Mouse (Mus musculus): ENCODE results near the gene Akap8. TPM values are rescaled to one million over a fixed set of nuclear protein-coding genes. Genes with fewer than 3 reads are reported as not detected.

The Akap8 gene
- 10 to 100 TPM; 83.8 to 86.1 TPM for total RNA-seq (2021)
- long read RNA-seq, experiment 1, full-length matches to known transcripts, result 12 of 25 reads
- long read RNA-seq, experiment 1, partial matches to known transcripts, result 1 of 25 reads
- long read RNA-seq, experiment 1, other reads (novel, unspliced or antisense), result 12 of 25 reads
- long read RNA-seq, experiment 2, full-length matches to known transcripts, result 9 of 38 reads
- long read RNA-seq, experiment 2, partial matches to known transcripts, result 7 of 38 reads
- long read RNA-seq, experiment 2, other reads (novel, unspliced or antisense), result 22 of 38 reads

DNA sequence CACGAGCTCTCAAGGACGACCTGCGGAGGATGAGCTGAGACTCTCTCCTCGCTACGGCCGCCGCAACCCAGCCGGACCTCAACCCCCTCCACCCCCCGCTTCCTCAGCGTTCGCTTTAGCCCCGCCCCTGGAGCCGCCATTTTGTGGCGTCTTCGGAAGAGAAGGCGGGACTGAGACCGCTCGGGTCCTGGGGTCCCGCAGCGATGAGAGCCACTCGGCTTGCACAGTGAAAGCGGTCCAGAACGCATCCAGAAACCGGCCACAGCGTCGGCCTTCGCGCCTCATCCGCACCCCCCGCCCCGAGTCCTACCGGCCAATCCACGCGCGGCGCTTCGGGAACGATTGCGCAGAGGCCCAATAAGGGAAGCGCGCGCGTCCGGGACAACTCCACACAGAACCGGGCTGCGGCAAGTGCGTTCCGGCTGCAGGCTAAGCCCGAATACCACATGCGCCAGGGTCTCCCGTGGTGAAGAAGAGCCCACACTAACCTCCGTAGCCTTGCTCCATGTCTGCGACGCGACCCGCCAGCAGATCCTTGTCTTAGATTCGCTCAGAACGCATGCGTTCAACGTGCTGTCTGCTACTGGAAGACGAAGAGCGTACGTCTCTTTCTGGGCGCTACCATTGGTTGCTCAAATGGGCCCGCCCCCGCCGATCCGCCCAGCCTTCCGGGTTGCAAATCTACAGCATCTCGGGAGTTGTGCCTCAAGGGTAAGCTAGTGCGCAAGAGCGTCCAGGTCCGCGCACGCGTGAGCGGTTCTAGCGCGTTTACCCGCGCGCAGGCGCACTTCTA lies at the start of gene Akap8:
Akap8 (minus strand) TSS at position 642 of the 793 bp plus-strand sequence.
- peak; percentile 97 to 99 for DNase-seq (ENCODE audit: low spot score in 2 of 2)

DNA sequence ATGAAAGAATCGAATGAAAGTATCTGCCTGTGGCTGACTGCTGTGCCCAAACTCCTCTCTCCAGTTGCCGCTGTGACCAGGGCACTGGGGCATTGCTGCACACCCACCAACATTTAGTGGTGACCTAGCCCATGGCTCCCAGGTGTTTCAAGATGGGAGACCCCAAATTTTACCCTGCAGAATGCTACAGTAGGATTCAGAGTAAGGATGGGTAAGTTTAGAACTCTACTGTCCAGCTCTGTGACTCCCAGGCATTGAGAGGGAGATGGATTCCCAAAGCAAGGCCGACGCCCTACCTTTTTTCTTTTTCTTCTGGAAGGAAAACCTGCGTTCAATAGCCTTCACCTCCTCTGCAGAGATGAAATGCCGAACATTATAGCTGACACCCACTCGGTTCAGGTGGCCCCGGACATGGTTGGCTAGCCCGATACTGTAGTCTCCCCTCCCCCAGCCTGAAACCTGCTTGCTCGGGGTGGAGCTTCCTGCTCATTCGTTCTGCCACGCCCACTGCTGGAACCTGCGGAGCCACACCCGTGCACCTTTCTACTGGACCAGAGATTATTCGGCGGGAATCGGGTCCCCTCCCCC lies 48.0 kb upstream of the Akap8 start:
- DNase-seq (ENCODE audit: low spot score in 2 of 2), result no peak

DNA sequence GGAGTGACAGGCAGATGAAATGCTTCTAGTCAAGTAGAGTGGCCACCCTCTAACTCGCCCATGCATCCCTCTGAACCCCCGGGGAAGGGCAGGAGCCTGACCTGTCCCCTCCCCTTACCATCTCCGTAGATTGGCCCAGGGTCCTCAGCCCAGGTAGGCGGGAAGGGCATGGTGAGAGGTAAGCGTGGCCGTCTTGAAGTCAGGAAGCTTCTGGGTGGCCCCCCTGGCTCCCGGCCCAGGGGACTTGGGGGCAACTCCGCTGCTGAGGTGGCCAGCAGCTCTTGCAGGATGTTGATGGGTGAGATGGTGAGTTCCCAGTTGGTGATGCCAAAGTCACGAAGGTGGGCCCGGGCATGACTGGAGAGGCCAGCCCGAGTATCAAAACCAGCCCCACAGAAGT lies 46.7 kb upstream of the Akap8 start:
- DNase-seq (ENCODE audit: low spot score in 2 of 2), result no peak

DNA sequence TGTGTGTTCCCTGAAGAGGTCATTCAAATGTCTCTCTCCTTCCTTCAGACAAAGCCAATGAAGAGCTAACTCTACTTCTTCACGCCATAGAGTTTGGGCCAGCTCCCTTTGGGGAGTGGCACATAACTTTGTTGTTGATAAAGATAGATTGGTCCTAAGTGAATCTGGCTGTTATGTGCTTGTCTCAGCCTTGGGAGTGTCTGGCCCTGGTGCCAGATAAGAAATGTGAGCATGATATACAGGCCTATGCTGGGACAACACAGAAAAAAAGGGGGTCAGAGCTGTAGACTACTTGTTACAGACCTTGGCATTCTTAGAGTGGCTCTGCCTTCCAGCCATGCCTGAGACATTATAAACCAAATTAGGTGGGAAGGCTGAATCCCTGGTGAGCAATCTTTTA lies 44.3 kb upstream of the Akap8 start:
- DNase-seq (ENCODE audit: low spot score in 2 of 2), result no peak

DNA sequence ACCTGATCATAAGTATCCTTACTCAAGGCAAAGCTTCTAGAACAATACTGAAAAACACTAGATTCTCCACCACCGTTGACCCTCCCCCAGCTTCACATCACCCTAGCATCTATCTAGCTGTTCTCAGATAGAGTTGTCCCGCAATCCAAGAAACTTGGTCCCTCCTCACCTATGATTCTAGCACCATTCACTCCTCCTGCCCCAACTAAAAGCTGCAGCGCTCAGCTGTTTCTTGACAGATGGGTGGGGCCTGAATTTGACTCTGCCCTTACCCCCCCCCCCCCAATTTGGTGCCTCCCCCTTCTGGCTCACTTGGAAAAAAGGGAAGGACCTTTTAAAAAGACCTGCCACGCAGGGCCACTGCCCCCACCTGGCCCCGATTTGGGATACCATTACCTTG lies 43.8 kb upstream of the Akap8 start:
- DNase-seq (ENCODE audit: low spot score in 2 of 2), result no peak

DNA sequence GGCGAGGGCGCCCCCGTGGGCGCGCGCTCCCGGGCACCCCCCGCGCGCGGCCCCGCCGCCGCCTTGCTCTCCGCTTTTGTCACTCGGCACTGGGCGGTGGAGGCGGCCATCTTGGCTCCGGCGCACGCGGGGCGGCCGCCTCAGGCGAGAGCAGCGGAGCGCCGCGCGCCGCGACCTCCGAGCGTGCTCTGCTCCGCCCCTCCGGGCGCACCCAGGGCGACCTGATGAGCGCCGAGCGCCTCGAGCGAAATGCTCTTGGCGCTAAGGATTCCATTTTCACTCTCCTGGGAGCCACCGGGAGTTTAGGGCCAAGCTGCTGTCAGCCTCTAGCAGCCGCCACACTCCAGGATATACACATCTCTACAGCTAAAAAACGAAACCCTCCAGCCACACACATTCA lies 43.3 kb upstream of the Akap8 start:
- DNase-seq (ENCODE audit: low spot score in 2 of 2), result peak; percentile 84 to 88

DNA sequence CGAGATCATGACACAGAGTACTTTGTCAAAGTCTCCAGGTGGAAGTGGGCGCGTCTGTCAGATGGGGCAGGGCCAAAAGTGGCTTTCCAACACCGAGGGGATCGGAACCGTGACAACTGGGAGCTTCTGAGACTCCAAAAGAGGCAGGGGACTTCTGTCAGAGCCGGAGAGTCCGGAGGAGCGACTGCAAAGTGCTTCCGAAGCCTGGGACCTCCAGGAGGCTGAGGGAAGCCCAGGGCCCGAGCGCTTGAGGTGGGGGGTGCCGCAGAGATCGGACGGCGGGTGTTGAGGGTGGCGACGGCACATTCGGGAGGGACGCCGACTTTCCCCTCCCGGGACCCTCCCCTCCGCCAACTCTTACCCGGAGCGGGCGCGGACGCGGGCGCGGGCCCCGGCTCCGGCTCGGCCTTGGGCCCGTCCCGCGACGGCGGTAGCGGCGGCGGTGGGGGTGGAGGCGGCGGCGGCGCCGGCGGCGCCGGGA lies 42.8 kb upstream of the Akap8 start:
- no peak for DNase-seq (ENCODE audit: low spot score in 2 of 2)

DNA sequence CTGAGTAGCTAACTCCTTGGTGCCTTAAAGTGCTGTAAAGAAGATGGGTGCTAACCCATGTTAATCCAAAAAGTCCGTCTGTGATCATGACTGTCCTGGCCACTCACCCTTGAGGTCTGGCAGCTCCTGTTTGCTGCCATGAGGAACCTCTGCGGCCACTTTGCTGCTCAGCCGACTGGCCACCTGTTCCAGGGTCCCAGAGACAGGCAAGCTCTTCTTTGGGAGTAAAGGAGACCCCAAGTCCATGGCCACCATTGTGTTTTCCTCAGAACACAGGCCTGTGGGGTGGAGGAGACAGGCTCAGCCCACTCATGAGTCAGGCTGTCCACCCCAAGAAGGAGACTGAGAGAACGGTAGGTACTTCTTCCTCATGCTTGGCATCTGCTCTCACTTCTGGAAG lies 41.6 kb upstream of the Akap8 start:
- no peak for DNase-seq (ENCODE audit: low spot score in 2 of 2)

DNA sequence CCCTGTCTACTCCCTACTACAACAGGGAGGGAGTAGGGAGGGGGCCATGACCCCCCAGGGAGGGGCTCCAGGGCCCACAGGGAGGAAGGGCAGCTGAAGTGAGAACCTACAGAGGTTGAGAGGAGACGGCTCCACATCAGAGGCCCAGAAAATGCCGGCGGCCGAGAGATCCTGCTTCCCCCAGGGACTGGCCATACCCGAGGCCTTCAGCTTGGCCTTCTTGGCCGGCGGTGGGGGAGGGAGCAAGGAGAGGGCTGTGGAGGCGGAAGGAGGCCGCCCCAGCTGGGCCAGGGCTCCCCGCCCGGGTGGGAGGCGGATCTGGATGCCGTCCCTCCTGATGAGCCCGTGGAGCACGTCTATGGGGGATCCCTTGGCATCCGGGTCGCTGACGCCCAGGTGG lies 38.9 kb upstream of the Akap8 start:
- DNase-seq (ENCODE audit: low spot score in 2 of 2), result no peak

DNA sequence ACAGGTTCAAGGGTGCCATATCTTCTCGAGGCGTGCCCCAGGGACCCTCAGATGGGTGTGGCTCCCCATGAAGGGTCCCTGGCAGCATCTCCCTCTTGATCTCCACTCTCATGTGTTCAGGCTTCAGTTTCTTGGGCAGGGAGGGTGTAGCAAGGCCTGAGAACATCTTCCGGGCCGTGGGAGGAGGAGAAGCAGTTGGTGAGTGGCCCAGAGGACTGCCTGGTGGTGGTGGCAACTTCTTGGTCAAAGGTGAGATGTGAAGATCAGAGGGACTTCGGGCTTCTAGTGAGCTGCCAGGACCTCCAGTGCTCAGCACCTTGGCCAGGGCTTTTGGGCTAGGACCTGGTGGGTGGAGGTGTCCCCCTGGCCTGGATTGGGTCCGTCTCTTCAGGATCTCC lies 37.9 kb upstream of the Akap8 start:
- DNase-seq (ENCODE audit: low spot score in 2 of 2), result no peak

DNA sequence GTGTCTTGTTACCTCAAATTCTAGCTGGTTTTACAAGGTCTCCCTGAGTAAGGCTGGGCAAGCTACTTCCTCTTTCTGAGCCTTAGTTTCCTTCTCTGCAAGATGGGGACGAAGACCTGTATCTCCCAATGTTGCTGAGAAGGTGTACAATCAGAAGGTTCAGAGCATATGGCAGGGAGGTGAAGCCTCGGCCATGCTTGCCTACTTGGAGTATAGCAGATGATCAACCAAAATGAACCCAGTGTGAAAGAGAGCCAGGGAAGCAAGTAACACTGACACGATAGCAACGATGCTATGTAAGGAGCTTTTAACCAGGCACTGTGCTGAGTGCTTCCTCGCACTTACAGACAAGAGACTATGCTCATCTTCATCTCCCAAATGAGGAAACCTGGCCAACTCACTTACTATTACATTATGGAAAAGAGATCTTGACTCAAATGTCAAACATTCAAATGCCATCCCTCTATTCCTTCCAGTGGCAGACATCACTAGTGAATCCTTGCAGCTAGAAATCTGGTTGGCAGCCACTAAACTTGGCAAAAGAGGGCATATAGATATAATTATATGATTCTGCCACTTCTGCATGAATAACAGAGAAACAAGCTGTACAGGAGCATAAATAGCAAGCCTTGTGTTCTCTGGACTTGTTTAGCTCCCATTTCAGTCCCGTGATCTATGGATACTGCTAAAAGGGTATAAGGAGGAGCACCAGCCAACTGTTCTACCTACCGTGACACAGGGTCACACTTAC lies 37.3 kb upstream of the Akap8 start:
- DNase-seq (ENCODE audit: low spot score in 2 of 2), result no peak

DNA sequence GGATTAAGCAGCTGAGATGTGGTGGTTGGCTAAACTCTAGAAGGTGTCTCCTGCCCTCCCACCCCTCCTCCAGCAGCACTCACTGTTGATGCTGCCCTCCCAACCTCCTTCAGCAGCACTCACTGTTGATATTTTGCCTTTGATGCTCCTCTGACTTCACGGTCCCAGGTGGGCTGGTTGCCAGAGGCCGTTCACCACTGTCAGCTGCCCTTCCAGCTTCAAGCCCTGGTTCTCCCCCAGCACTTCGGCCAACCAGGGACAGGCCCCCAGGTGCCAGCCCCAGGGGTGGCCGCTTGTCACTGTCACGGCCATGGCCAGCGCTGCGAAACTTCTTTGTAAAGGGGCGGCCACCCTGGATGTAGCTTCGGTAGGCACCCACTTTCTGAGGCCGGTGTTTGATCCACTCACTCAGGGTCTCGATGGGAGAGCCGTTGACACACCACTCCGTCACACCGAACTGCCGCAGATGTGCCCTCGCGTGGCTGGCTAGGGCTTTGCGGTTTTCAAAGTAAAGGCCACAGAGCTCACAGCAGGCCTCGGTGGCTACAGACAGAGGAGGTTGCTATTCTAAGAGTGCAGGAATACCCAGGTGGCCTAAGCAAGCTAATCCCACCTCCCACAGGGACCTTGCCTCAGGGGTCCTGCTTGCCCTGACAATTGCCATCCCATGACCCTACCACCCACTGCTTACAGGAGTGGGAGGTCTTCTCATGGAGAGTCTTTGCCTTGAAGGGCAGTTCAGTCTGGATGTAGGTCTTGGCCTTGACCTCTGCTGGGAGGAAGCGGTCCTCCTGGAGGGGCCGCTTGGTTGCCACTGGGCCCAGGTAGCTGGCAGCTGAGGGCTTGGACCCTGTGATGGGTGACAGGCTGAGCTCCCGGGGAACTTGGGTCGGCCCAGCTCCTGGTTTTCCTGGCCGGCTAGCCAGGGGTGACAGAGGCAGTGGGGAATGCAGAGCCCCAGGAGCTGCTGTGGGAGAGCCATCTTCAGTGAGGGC lies 36.0 kb upstream of the Akap8 start:
- no peak for DNase-seq (ENCODE audit: low spot score in 2 of 2)

DNA sequence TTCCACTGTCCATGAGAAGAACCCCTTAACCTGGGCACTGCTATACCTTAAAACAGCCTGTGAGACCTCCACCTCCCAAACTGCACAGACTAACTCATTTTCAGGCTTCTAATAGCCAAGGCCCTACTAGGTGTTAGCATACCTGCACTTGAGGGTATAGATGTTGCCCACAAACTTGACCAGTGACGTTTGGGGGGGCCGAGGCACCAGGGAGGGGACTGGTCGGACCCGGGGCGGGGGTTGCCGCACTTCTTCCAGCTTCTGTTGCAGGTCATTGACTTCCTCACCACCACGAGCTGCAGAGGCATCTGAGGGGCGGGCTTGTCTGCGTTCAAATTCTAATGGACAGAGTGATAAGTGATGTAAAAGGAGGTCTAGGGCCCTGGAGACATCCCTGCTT lies 35.2 kb upstream of the Akap8 start:
- no peak for DNase-seq (ENCODE audit: low spot score in 2 of 2)

DNA sequence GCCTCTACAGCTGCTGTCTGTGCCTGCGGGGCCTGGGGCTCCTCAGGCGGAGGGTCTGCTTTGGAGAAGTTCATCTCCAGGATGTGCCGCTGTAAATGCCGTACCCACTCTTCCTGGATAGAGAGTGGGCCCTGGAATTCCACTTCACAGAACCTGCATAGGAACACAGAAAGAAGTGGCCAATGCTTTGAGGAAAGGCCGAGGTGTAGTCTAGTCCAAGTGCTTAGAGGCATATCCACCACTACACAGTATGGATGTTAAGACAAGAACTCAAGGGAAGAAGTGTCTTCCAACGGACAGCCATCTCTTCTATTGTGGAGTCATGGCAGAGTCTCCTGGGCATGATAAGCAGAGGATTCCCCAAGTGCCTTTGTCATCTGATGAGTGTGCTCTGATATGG lies 34.0 kb upstream of the Akap8 start:
- no peak for DNase-seq (ENCODE audit: low spot score in 2 of 2)

DNA sequence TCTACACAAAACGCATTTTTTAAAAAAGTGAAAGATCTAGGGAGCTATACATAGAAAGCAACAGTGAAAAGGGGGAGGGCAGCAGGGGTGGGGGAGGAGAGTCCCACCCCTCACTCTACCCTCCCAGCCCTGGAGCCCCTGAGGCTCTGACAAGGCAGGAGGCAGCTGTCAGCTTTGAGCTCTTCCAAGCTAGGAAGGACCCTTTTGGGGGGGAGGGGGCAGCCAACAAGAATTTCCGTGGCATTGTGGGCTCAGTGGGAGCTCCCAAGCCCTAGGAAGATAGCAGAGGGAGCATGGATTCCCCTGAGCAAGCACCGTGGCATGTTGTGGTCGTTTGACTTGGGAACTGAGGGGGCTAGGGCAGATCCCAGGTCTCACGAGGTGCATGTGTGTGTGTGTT lies 33.2 kb upstream of the Akap8 start:
- DNase-seq (ENCODE audit: low spot score in 2 of 2), result no peak

DNA sequence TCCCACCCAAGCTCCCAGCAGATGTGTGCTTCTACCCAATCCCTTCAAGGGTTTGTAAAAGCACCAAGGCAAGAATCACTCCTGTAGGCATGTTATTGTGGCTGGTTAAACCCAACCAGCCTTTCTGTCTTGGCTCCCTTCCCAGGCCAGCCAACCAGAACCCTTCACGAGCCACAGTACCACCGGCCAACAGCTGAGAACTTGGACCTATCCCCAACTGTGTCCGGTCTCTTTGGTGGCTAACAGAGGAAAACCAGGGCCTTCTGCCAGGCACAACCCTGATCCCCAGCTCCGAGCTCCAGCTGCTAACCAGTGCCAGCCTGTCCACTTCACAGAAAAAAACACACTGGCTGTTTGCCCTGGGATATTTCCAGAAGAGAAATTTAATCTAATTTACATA lies 32.7 kb upstream of the Akap8 start:
- peak; percentile 50 to 85 for DNase-seq (ENCODE audit: low spot score in 2 of 2)

DNA sequence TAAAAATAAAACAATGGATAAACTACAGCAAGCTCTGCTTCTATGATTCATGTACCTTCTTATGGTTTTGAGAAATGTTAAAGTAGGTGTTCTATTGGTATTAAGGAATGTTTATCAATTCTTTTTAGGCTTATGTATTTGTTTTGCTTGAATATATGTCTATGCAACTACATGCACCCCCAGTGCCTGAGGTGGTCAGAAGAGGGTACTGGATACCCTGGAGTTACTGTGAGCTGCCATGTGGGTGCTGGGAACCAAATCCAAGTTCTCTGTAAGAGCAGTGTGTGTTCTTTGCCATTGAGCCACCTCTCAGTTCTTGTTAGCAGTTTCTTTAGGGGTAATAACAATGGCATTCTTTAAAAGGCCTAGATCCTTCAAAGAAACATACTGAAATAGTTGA lies 30.7 kb upstream of the Akap8 start:
- DNase-seq (ENCODE audit: low spot score in 2 of 2), result no peak

DNA sequence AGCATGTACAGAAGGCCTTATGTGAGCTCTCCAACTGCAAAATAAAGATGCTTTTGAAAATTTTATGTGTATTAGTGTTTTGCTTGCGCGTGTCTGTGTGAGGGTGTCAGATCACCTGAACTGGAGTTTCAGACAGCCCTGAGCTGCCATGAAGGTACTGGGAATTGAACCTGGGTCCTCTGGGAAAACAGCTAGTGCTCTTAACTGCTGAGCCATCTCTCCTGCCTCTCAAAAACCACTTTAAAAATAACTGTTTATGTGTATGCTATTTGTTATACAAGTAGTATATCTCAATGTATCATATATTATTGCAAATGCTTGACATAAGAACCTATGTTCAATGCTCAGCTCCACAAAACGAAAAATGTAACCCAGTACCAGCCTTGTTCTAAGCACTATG lies 30.2 kb upstream of the Akap8 start:
- DNase-seq (ENCODE audit: low spot score in 2 of 2), result no peak

DNA sequence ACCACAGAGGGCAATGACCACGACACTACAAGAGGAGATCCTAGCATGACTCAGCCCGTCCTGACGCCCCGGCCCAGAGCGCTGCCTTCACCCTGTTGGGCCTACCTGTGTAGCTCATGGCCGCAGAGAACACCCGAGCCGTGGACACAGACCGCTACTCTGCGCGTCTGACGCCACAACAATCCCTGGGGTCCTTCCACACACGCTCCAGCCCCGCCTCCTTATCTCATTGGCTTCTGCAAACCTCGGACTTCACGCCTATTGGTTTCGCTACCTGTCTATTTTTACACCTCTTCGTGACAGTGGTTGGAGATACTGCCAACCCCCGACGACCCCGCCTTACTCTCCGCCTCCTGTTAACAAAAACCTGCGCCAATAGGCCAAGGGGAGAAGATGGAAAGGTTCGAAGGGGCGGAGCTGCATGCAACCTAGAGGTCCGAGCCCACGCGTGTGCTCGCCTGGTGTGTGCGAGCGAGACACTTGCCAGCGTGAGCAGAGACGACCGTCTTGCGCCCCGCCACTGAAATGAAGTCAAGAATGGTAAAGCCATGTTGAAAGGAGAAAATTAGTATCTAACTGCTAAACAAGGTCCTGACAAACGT lies 29.4 kb upstream of the Akap8 start, which contains the start of gene Akap8l:
Akap8l (minus strand) TSS at position 226 of the 602 bp plus-strand sequence.
- DNase-seq (ENCODE audit: low spot score in 2 of 2), result peak; percentile 98 to 99

DNA sequence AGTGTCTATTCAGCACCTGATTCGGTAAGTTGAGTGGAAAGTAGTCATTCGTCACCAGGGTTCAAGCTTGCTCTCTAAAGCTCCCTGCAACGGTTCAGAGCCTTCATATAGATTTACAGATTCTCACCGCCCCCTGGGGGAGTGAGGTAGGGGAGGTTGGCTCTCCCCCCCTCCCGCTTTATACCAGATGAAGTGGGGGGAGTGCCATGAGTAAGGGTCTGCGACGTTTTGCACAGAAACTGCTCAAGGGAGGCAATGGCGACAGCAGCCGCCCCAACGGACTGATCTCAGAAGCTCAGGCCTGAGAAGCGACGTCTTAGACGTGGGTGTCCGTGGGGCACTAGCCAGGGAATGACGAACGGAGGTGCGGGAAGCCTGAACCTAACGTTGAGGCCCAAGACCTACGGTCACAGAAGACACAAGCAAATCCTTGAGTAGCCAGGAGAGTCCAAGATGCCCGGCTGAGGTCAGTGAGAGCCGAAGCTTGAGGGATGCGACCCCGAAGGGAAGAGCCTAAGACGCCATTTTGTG lies 28.9 kb upstream of the Akap8 start:
- no peak for DNase-seq (ENCODE audit: low spot score in 2 of 2)
